Mouse (Mus musculus): ENCODE data around the gene Pik3r5. TPM values are rescaled to one million over a fixed set of nuclear protein-coding genes. Genes with fewer than 3 reads are reported as not detected.

Pik3r5 gene
- total and polyA plus RNA-seq, 3 experiments, result 3.2 to 5.7 TPM; not detected in 1

DNA sequence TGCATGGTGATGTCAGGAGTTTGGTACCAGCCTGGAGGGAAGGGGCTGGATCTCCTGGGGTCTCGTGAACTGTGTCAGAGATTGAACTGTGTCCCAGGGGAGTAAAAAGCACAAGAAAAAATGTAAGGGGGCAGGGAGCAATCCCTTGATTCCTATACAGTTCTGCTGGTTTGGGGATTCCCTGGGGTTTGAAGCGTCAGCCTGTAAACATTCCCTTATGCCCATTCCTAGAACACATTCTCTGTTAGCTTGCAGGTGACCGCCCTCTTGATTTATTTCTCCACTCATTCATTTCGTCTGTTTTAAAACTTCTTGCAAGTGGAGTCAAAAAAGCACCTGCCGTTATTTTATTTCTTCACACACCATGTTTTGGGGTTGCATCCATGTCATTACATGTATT lies 27.1 kb downstream of the Pik3r5 start:
- peaks cover 0 to 5% of the 10 kb centered on the region in 2 experiments; a peak in 1 of 4 replicates for H3K4me1 ChIP-seq (ENCODE audit: control insufficient read depth in 1 of 2, insufficient read depth in 2 of 2, low read length in 2 of 2)
- no peak overlapping the region for H3K9ac ChIP-seq (ENCODE audit: control insufficient read depth, low read depth, low read length, poor library complexity, severe bottlenecking)
- no peaks in the 10 kb centered on the region for H3K79me2 ChIP-seq (ENCODE audit: control insufficient read depth, insufficient read depth, low read length, poor library complexity)
- no peaks in the 10 kb centered on the region for H3K36me3 ChIP-seq (ENCODE audit: control insufficient read depth in 1 of 2, insufficient read depth in 2 of 2, low read length in 2 of 2)
- no peak overlapping the region for H3K27ac ChIP-seq (ENCODE audit: control insufficient read depth, low read depth, low read length)
- no peak overlapping the region for H3K4me3 ChIP-seq (ENCODE audit: control insufficient read depth in 1 of 2, insufficient read depth in 1 of 2, low read depth in 2 of 2, low read length in 2 of 2)
- no peaks in the 10 kb centered on the region for H3K9me3 ChIP-seq (replicated peaks; ENCODE audit: insufficient read depth, low read length)
- DNase-seq (ENCODE audit: low read depth, low spot score), result no peak
- TF ChIP-seq MAX (IDR thresholded peaks at IDR 0.05; ENCODE audit: low read length) (no peak), ZMIZ1 (IDR thresholded peaks at IDR 0.05; ENCODE audit: low read depth, low read length) (no peak), TCF12 (IDR thresholded peaks at IDR 0.05; ENCODE audit: low read depth, low read length) (no peak), MEF2A (IDR thresholded peaks at IDR 0.05; ENCODE audit: extremely low read depth, insufficient replicate concordance, low read depth, low read length, poor library complexity, severe bottlenecking) (no peak), ZNF384 (IDR thresholded peaks at IDR 0.05; ENCODE audit: low read depth, low read length) (no peak), POLR2AphosphoS5 (IDR thresholded peaks at IDR 0.05; ENCODE audit: borderline replicate concordance, low read depth, low read length) (no peak), POLR2AphosphoS2 (IDR thresholded peaks at IDR 0.05; ENCODE audit: low read length) (no peak), UBTF (IDR thresholded peaks at IDR 0.05; ENCODE audit: borderline replicate concordance, insufficient read depth, low read depth, low read length) (no peak), NELFE (IDR thresholded peaks at IDR 0.05; ENCODE audit: low read depth, low read length) (no peak), SIN3A (IDR thresholded peaks at IDR 0.05; ENCODE audit: low read length) (no peak), USF1 (IDR thresholded peaks at IDR 0.05; ENCODE audit: low read depth, low read length) (no peak), E2F4 (IDR thresholded peaks at IDR 0.05; ENCODE audit: borderline replicate concordance, low read depth, low read length) (no peak), TAL1 (IDR thresholded peaks at IDR 0.05; ENCODE audit: low read length) (no peak), ZKSCAN1 (IDR thresholded peaks at IDR 0.05; ENCODE audit: low read depth, low read length) (no peak)
- H3K27me3 ChIP-seq (ENCODE audit: control insufficient read depth in 1 of 2, insufficient read depth in 2 of 2, low read length in 2 of 2), result no peaks in the 10 kb centered on the region

DNA sequence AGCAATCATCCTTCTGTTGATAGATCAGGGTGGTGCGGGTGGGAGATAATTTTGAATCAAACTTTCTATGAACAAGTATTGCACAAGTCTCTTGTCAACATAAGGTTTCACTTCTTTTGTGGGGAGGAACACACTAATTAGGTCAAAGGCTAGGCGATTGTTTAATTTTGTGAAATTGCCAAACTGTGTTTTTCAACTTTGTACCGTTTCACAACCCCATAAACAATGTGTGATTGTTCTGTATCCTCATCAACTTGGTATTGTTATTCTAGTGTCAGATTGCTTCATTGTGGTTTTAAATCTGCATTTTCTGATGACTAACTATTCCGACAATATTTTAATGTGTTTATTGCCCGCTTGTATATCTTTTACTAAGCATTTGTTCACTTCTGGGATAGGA lies 27.6 kb downstream of the Pik3r5 start:
- no peak overlapping the region for H3K9ac ChIP-seq (ENCODE audit: control insufficient read depth, low read depth, low read length, poor library complexity, severe bottlenecking)
- peaks cover 0 to 5% of the 10 kb centered on the region in 2 experiments; a peak in 1 of 4 replicates for H3K4me1 ChIP-seq (ENCODE audit: control insufficient read depth in 1 of 2, insufficient read depth in 2 of 2, low read length in 2 of 2)
- no peaks in the 10 kb centered on the region for H3K27me3 ChIP-seq (ENCODE audit: control insufficient read depth in 1 of 2, insufficient read depth in 2 of 2, low read length in 2 of 2)
- no peaks in the 10 kb centered on the region for H3K79me2 ChIP-seq (ENCODE audit: control insufficient read depth, insufficient read depth, low read length, poor library complexity)
- no peak for TF ChIP-seq HCFC1 (IDR thresholded peaks at IDR 0.05; ENCODE audit: low read depth, low read length)
- no peak for TF ChIP-seq MAFK (IDR thresholded peaks at IDR 0.05; ENCODE audit: borderline replicate concordance, low read depth, low read length)
- no peak for TF ChIP-seq ZMIZ1 (IDR thresholded peaks at IDR 0.05; ENCODE audit: low read depth, low read length)
- TF ChIP-seq CHD1 (IDR thresholded peaks at IDR 0.05; ENCODE audit: low read depth, low read length), result no peak
- no peak for DNase-seq (ENCODE audit: low read depth, low spot score)
- H3K9me3 ChIP-seq (replicated peaks; ENCODE audit: insufficient read depth, low read length), result no peaks in the 10 kb centered on the region
- H3K36me3 ChIP-seq (ENCODE audit: control insufficient read depth in 1 of 2, insufficient read depth in 2 of 2, low read length in 2 of 2), result no peaks in the 10 kb centered on the region
- H3K4me3 ChIP-seq (ENCODE audit: control insufficient read depth in 1 of 2, insufficient read depth in 1 of 2, low read depth in 2 of 2, low read length in 2 of 2), result no peak overlapping the region
- no peak overlapping the region for H3K27ac ChIP-seq (ENCODE audit: control insufficient read depth, low read depth, low read length)
